ENCODE assay signal across 5 mouse cellular contexts in genomic region chr9:97069466-97069865, GRCm38 (mm10). TPM values are rescaled to one million over a fixed set of nuclear protein-coding genes. Genes with fewer than 3 reads are reported as not detected.
"Had no signal": no experiment of that assay in that cellular context is flagged by ENCODE, and none has a peak within 500 bp of the region (broad histone marks: within the 10 kb centered on the region; RNA-seq: fewer than 3 reads in every experiment).

No protein-coding gene starts in this region.

- H3K9me3 ChIP-seq: neural tube, embryonic 13.5 days; neural tube, embryonic 15.5 days; stomach, embryonic 15.5 days had no signal

- H3K27me3 ChIP-seq: neural tube, embryonic 13.5 days; neural tube, embryonic 15.5 days; stomach, embryonic 15.5 days had no signal

- H3K9ac ChIP-seq: neural tube, embryonic 13.5 days; neural tube, embryonic 15.5 days; stomach, embryonic 15.5 days had no signal

- H3K4me2 ChIP-seq: neural tube, embryonic 13.5 days; neural tube, embryonic 15.5 days; stomach, embryonic 15.5 days had no signal

- H3K4me3 ChIP-seq: neural tube, embryonic 13.5 days; neural tube, embryonic 15.5 days; stomach, embryonic 15.5 days had no signal

- H3K27ac ChIP-seq: neural tube, embryonic 13.5 days; neural tube, embryonic 15.5 days; stomach, embryonic 15.5 days; stomach, postnatal 0 days had no signal

- H3K36me3 ChIP-seq: neural tube, embryonic 13.5 days had no signal

RNA-seq across cellular contexts. Expression of gene Spsb4, which starts 50.8 kb away (rescaled TPM):
- total RNA-seq: neutrophil, adult 5-6 weeks had no signal
